Mouse (Mus musculus) brain, embryonic 14.5 days (tissue): ENCODE measurements at regions not wholly inside any gene's neighbourhood (a gene's known extent, or its start where the extent isn't known, plus 50 kb on each side); places are given as distances from the start of the nearest gene placed in this dataset.

Experiments used
- CTCF ChIP-seq: fragments of 200-500 bp; IDR thresholded peaks from 2 replicates; pipeline ENCODE4 v1.5.1; 2012; ENCODE audit warnings: inconsistent platforms, mild to moderate bottlenecking, moderate library complexity, borderline replicate concordance; ENCODE audit not compliant: insufficient read depth, insufficient read length; ENCODE audit errors: extremely low read depth
- POLR2A ChIP-seq: fragments of 200-500 bp; IDR thresholded peaks from 2 replicates; pipeline ENCODE4 v1.6.1; 2012; ENCODE audit warnings: mild to moderate bottlenecking, inconsistent platforms, borderline replicate concordance; ENCODE audit not compliant: poor library complexity, insufficient read depth, insufficient read length, severe bottlenecking; ENCODE audit errors: extremely low read depth

DNA sequence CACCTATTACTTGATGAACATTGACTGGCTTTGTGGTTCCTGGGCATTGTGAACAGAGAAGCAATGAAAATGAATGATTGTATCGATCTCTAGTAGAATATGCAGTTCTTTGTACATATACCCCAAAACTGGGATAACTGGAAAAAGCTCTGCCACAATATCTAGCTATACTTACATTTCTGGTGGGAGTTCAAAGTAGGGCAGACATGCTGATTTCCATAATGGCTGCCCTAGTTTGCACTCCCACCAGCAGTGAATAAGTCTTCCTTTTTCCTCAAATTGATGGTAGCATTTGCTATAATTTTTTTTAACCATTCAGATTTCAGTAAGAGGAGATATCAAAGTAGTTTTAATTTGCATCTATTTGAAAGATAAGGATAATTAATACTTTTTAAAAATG lies 788.0 kb downstream of the Cetn3 start:
- TF ChIP-seq CTCF, result no peak
- TF ChIP-seq POLR2A, result no peak
